Mouse (Mus musculus) brain, embryonic 18.5 days (tissue): ENCODE results near the gene Phyh.

ENCODE experiments used
- DNase-seq: peaks from one replicate; pipeline ENCODE4 v3.0.0-alpha.2; 2012; ENCODE audit warnings: low read depth, low spot score

The Phyh gene

DNA sequence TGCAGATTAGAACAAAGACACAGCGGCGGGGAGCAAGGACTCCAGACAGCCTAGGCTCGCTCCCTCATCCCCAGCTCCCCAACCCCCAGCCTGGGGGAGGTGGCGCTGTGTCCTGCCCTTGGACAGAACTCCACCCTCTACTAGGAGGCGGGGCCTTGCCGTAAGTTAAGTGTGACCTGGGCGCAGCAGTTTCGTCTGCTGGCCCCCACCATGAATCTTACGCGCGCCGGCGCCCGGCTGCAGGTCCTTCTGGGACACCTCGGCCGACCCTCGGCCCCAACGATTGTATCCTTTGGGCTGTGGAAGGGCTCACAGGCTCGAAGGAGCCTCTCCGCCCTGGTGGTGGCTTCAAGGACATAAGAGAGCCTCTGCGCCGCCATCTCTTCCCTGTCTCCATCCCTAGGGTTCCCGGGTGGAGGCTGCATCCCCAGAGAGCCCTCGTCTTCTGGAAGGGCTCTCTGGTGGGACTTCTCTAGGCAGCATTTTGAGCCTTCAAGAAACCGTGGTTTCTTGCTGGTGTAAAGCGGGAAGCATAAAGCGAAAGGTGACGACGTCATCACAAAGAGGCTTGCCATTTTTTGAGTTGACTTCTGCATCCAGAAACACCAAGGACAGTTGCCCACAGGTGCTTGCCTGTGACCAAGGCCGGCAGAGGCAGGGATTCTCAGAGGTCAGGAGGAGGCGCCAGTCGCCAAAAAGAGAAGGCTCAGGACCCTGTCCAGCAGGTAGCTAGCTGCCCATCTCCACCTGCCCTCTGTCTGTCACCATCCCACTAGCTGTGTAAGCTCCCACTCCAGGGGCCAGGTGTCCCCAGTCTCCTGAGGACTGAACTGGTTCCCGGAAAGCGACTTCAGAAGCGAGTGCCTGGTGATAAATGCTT lies at the start of gene Phyh:
Phyh (plus strand) TSS at position 160 of the 880 bp plus-strand sequence.
- DNase-seq: no peak

DNA sequence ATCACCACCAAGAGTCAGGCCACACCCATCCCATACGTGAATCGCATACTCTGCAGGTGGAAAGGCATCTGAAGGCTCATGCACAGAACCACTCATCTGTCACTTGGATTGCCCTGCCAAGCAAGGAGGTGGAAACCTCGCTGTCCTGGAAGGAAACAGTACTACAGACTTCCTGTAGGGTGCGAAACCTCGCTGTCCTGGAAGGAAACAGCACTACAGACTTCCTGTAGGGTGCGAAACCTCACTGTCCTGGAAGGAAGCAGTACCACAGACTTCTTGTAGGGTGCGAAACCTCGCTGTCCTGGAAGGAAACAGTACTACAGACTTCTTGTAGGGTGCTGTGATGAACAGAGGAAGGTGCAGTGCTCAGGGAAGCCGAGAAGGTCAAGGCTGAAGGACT lies 46.1 kb upstream of the Phyh start:
- DNase-seq: no peak

DNA sequence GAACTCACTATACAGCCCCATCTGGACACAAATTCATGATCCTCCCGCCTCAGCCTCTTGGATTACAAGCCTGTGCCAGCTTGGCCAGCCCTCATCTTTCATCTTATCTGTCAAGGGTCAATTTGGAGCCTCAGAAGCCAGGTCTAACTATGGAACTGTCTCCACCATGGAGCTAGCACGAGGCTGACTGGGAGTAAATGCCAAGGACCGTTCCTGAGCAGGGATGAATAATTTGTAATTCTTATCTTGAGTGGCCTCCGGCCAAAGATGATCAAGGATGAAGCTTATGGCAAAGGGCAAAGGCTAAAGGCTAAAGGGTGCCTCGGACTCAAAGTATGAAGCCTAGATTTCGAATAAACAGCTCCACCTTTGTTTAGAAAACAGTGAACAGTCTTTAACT lies 45.5 kb upstream of the Phyh start:
- DNase-seq: no peak

DNA sequence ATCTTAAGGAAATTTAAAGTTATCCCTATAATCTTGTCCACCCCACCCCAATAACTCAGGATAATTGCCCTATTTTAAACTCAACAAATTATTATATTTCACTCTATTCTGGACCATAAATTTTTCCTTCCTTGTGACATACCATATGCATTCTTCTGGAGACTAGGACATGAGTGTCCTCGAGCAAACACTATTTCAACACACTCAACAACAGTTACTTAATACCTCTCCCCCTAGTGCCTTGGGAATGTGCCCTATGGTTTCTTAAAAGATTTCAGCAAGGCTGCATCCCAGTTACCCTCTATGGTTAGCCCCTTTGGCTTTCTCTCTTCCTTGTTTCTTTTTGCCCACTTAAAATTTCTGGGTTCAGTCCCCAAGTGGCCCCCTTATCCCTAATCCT lies 43.7 kb upstream of the Phyh start:
- no peak for DNase-seq

DNA sequence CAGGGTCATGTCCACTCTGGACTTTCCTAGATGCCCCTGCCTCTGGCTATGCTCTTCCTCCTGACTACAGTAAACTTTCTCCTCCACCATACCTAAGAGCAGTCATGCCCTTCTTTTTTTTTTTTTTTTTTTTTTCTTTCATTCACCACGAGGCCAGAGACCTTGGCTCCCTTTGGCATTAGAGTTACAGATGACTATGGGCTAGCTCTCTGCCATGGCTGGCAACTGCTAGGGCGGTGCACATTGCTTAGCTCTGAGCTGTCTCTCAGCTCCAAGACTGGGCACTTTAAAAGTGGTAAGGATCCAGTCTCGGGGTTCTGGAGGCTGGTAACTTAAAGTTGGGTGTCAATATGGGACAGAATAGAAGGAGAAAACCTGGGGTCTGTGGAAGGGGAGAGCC lies 42.7 kb upstream of the Phyh start:
- no peak for DNase-seq

DNA sequence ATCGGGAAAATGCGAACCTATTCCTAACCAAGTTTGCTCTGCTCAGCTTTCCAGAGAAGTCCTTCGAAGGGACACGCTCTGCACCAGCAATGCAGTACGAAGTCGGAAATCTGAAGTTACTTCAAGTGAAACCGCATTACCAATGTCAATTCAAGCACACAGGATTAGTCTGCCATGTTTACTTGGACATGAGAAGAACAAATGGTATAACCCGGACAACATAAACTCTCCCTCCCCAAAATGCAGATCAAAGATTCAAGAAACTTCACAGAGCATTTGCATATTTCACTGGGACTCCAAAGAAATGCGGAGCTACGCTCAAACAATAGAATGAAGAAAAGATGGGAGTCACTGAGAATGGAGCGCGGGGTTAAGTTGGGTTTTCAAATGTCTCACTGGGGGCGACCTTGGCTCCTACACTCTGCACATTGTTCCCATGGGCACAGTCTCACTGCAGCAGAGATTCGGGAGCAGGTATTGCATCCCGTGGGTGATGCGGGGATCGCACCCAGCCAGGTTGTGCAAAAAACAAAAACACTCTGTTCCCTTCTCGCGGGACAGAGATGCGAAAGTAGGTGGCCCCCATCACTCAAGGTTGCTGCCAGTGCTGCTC lies 38.0 kb upstream of the Phyh start:
- peak; percentile 14 for DNase-seq

DNA sequence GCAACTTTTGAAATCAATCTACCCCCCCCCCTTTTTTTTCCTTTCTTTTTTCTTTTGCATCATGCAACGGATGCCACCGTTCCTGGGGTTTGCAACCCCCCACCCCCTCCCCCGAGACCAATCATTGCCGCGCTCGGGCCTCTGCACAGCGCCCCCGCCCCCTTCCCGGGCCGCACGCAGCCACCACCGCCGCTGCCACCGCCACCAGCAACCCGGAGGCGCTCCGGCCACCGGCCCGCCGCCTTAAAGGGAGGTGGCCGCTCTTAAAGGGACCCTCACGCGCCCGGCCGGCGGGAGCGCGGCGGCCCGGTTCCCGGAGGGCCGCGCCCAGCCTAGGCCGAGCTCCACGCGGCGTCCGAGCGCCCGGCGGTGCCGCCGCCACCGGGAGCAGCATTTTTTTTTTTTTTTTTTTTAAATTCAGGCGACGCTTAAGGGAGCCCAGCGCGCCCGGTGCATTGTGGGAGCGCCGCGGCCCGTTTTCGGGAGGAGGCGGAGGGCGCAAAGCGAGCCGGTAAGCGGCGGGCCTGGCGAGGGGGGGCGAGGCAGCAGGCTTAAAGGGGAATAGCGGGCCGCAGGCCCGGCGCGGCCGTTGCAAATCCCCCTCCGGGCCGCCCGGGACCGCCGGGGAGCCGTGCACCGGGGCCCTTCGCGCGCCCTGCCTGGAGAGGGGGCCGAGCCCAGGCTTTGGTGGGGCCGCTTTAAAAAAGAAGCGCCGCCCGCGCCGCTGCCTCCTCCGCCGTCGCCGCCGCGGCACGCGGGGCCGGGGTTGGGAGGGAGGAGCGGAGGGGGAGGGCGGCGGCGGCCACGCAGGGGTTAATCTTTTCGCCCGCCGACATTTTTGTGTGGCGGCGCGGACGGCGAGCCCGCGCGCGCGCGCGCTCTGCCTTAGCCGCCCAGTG lies 37.2 kb upstream of the Phyh start, which contains the start of gene Sephs1:
Sephs1 (plus strand) TSS at position 215 of the 899 bp plus-strand sequence.
- peak; percentile 74 for DNase-seq

DNA sequence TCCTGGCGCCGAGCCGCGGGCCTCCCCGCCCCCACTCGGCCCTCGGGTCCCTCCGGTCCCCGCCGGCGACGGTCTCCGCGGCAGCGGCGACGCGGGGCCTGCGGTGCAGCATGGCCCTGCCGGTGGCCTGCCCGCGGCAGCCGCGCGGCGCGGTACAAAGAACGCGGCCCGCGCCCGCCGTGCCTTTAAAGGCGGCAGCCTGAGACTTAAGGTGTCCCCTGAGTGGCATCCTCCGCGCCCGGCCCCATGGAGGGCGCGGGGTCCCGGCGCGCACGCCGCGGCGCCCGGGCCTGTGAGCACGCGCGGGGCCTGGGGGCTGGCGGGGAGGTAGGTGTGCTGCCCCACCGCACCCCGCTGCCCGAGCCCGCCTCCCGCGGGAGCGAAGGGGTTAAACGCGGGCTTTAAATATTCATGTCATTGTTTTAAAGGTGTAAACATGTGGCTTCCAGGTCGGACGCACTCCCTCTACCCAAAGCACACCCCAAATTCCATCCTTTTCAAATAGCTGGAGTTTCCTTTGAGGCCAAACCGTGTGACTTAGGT lies 36.5 kb upstream of the Phyh start:
- DNase-seq: peak; percentile 22

DNA sequence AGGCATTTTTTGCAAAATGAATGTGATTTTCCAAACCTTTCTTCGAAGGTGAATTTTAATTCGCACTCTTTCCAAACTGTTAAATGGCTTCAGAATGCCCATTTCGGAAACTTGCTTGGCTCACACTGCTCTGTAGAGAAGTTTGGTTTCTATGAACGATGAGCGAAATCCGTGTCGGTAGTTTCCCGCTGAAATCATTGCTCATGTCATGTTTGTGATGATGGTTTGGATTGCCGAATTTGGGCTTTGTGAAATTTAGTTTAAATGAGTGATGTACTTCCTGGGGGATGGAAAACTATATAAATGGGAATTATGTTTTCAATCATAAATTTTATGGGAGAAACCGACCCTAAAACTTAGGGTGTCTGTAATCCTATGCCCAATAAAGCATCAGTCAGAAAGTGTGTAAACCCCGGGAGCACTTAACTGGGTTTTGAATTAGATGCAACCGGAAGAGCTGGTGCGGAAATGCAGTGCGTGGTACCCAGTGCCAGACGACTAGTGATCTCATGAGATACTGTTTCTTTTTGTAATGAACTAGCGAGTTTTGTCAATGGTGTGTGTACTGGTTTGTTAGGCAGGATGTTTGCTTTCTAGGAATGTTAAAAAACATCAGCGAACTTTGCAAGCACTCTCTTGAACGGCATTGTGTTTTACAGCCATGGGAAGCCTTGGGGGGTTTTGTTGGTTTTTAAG lies 35.7 kb upstream of the Phyh start:
- no peak for DNase-seq

DNA sequence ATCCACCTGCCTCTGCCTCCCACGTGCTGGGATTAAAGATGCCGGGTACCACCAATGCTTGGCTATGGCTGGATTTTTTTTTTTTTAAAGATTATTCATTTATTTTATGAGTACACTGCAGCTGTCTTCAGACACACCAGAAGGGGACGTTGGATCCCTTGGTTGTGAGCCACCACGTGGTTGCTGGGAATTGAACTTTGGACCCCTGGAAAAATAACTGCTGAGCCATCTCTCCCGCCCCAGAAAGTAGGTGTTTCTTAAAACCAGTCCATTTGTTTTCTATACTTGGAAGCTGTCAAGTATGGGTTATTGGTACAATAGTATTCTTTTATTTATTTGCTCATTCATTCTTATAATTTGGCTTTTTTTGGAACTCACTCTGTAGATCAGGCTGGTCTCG lies 31.9 kb upstream of the Phyh start:
- DNase-seq: no peak

DNA sequence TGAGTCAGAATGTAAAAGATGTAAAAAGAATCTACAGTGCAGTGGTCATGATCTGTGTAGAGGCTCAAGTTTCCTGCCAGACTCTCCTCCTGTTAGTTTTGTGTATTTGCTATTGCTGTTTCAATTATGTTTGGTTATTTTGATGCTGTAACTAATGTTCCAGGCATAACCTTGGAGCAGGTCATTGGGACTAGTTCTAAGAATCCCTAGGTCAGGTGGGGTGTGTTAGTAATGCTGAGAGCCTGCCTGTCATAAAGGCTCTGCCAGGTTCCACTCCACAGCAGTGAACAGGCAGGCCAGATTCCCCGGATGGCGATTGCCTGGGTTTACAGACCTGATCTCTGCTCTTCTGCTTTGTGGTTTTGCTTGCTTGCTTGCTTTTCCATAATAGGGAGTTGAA lies 23.2 kb upstream of the Phyh start:
- DNase-seq: no peak

DNA sequence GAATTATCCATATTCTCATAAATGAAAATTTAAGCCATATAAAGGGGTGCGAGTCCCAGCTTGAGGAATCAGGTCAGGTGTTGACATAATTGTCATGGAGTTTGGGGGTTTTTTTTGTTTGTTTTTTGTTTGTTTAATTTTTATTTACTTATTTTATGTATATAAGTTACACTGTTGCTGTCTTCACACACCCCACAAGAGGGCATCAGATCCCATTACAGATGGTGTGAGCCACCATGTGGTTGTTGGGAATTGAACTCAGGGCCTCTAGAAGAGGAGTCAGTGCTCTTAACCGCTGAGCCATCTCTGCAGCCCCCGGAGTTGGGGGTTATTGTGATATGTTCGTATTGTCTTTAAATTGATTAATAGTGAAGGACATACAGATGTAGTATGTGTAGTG lies 21.8 kb upstream of the Phyh start:
- no peak for DNase-seq

DNA sequence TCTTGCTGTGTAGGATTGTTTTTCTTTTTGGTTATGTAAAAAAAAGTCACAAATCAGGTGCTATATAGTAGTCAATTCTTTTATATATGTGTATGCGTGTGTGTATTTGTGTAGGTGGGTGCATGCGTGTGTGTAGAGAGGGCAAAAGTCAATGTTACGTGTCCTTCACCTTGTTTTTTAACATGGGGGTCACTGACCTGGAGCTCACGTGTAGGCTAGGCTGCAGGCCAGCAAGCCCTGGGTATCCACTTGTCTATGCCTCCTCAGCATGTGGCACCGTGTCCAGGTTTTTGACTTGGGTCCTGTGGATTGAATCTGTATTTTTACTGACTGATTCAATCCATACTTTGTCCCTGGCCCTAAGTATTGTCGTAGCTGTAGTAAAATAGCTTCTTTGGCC lies 18.2 kb upstream of the Phyh start:
- DNase-seq: no peak

DNA sequence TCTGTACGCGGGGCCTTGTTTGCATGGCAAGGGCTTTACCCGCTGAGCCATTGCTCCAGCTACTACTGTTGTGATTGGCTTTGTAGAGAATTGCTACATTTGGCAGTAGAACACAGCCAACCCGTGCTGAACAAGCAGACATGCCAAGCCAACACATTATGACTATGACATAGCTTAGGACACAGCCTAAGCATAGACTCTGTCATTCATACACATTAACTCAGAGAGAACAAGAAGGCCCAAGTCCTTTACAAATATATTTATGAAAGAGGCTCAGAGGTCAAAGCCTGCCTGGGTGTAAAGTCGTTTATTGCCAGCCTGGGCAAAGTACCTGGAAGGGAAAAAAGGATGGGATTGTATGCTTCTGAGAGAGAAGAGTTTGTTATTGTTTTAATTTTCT lies 16.5 kb upstream of the Phyh start:
- no peak for DNase-seq

DNA sequence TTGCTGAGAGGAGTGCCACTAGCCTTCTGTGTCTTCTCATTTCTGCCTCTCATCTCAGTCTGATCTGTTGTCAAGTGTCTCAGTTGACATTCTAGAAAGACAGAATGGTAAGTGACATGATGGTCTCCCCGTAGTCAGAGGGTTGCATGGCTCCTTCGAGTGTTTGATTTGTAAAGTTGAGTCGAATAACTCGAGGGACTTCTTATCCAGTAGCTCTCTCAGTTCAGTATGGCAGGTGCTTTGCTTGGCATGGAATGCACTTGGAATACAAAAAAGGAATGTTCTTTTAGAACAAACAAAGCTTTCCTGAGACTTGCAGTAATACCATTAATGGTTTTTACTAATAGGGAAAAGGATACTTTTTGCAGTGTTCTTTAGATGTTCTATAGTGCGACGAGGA lies 11.7 kb upstream of the Phyh start:
- DNase-seq: no peak

DNA sequence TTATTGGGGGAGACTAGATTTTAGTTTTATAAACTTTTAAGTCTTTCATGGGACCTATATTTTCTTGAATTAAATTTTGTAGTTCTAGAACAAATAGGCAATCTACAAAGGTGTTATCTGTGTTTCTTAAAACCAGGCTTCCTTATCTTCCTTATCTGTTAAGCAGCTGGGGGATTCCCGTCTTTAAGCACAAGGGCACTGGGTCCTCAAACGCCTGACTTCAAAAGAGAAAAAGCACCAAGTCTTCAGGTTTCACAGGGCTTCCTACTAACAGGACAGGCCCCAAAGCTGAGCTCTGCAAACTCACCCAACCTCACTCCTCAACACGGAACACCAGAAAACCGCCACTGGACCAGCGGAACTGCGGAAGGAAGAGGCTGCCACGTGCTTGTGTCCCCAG lies 10.9 kb upstream of the Phyh start:
- no peak for DNase-seq

DNA sequence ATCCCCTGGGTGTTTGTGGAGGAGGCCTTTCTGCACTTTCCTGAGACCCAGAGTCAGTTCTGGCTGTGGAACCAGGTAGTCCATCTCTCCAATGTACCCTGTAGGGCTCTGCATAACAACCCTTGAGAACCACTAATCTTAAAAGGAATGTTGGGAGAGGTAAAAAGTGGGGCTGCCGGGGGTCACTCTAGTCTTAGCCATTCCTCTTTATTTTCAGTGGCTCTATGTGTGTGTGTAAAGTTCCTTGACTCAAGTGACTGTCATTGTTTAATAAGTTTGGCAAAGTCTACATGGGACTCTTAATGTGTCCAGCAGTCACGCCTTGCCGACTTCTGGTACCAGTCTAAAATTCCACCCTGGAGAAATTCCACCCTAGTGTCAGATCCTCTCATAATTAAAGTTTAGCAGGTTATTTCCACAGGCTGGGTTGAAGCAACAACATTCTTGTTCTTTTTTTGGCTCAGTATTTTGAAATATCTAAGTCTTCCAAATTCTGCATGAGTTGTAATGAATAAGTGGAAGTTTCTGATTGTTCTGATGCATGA lies 10.0 kb upstream of the Phyh start:
- DNase-seq: no peak

DNA sequence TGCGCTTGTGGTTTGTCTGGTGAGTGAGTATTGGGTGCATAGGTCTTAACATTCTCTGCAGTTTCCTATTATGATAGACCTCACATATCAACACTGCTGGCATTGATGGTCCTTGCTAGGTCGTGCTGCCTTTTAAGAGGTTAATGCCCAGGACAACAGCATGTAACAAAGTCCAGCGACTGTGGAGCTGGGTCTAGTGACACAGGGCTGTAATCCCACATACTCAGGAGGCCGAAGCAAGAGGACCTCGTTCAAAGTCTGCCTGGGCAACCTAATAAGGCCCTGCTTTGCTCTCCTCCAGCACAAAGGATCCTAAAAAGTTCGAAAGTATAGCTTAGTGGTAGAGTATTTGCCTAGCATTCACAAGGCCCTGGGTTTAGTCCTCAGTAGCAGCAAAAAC lies 8.9 kb upstream of the Phyh start:
- DNase-seq: no peak

DNA sequence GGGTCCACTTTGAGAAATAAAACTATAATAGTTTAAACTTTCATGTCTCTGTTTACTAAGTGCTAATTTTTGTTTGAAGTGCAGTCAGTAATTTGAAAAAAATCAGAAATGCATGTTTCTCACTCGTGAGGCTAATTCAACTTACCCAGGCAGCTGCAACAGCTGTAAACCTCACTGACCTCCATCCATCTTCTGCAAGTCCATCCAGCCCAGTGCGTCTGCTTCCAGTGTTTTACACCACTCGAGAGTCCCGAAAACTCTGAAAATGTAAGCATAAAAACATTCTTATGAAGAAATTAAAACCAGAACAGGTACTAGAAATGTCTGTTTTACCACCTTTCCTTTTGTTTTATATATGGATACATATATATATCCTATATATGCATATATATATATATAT lies 8.3 kb upstream of the Phyh start:
- DNase-seq: no peak

DNA sequence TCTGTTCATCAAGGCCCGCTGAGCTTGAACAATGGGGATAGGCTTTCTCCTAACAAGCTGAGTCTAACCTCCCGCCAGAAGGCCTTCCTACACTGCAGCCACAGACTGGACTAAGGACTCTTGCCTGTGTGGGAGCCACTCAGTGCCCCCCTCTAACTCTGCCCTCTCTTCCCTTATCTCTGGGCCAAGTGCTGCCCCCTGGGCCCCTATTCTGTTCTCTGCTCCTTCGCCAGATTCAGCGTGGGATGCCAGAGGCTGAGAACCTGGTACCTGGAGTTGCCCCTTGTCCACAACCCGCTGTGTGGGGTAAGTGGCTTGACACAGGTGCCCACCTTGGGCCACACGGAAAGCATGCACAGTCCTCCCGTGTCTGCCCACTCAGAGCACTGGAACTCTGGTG lies 4.9 kb upstream of the Phyh start:
- DNase-seq: no peak

DNA sequence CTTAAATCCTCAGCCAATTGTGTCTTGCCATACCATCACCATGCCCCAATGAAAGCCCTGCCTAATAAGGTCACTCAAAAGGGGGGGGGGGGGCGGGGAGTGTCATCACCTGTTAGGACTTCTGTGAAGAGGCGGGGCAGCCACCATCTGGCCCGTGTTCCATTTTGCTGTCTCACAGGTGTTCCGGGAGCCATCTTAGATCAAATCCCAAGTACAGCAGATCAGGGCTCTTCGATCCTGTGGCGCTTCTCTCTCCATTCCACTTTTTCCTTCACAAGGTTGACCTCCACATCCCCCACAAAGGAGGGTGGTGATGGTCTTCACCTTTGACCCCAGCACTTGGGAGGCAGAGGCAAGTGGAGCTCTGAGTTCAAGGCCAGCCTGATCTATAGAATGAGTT lies 2.8 kb upstream of the Phyh start:
- DNase-seq: no peak
